Mouse (Mus musculus) left cerebral cortex, postnatal 4 days (tissue): ENCODE measurements around the gene Rhobtb1. TPM values are rescaled to one million over a fixed set of nuclear protein-coding genes. Genes with fewer than 3 reads are reported as not detected.
A peak's percentile ranks its signal among the peaks of the same experiment; 100 is the strongest.

ENCODE experiments used
- DNase-seq: peaks from one replicate; pipeline ENCODE4 v3.0.0-alpha.2; 2022
- intact Hi-C: fragments of 180-260 bp; cut with DNase I; formaldehyde crosslinking; loops from one replicate; pipeline ENCODE4 v1.15.1; 2025
- total RNA-seq, 2 experiments: library from RNA; stranded (reverse); gene quantifications; 2 replicates each; pipeline ENCODE4 v1.2.3; 2021

Gene Rhobtb1
- total RNA-seq, 2 experiments from 2014 or later = 24.5 to 24.6 TPM

- intact Hi-C loops = no loop called here
Observed at GRCm38 (mm10) chr10:69311867-69312266, 160.6 kb downstream of the Rhobtb1 start.

DNA sequence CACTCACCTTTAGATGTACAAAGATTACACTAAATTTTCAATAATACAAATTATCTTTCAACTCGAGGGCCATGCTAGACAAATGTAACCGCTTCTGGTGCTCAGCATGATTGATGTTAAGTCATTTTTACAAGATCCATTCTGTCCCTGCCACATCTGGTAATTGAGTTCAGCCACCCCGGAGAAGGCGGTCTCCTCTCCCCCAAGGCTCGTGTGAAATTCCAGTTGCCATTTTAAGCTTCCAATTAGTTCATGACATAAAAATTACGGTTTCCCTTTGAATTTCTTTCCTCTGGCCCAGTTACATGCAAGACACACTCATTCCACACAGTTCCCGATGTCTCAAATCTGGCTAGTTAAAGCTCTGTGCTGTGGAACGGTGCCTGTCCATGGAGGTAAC is 162.7 kb downstream of the Rhobtb1 start:
- no peak for DNase-seq
- intact Hi-C loops = no loop called here

More at GRCm38 (mm10) chr10:69311867-69312266, 160.6 kb downstream of the Rhobtb1 start:
- no peak for DNase-seq

DNA sequence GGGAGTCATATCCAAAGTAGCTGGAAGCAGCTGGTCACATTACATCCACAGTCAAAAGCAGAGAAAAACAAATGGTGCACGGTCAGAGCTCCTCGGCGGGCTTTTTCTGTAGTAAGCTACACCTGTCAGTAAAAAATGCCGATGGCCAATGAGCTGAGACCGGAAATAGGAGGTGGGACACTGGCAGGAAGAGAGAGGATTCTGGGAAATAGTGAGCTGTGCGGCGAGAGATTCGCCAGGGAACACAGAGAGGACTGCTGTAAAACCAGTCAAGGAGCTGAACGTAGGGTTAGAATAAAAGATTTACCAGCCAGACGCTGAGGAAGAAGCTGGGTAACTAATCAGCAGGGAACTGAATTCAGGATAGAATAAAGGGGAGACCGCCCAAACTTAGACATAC is 167.3 kb downstream of the Rhobtb1 start:
- intact Hi-C loops = no loop called here

GRCm38 (mm10) chr10:69320667-69321518 is 169.7 kb downstream of the Rhobtb1 start:
- peak; percentile 83 for DNase-seq
- intact Hi-C loops = loop anchor here (5.0 kb wide), 1 partner anchor 419 kb away; no protein-coding TSS in a partner anchor

More for the DNA sequence above, 167.3 kb downstream of the Rhobtb1 start:
- no peak for DNase-seq

- DNase-seq = no peak
- intact Hi-C loops = loop anchor here (5.0 kb wide), 1 partner anchor 419 kb away; no protein-coding TSS in a partner anchor
Observed at GRCm38 (mm10) chr10:69321519-69322035, 170.3 kb downstream of the Rhobtb1 start.

DNA sequence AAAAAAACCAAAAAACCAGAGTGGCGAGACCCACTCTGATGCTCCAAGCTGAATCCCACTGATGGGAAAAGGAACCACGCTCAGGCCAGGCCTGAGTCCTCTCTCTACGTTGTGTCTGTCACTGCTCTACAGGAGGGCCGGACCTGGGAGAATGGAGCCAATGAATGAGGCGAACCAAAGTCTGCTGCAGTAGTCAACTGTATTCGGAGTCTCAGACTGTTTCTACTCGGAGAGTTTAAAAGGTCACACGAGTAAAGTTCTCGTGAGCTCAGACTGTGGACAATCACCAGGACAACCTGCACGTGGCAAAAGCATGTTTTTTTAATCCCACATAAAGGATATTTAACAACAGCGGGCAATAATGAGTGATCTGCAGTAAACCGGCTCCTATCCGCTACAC is 172.8 kb downstream of the Rhobtb1 start:
- no peak for DNase-seq
- intact Hi-C loops = loop anchor here (5.0 kb wide), 1 partner anchor 422 kb away; no protein-coding TSS in a partner anchor

DNA sequence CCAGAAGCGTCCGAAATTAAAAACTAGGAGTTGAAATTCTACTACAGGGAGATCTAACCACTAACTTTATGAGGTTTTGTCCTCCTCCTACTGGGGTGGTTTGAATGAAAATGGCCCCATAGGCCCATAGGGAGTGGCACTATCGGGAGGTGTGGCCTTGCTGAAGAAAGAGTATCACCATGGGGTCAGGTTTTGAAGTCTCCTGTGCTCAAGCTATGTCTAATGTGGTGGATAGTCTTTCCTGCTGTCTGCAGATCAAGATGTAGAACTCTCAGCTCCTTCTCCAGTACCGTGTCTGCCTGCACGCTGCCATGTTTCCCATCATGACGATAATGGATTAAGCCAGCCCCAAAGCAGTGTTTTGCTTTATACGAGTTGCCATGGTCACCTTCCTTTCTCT is 173.6 kb downstream of the Rhobtb1 start:
- intact Hi-C loops = loop anchor here (5.0 kb wide), 1 partner anchor 423 kb away; no protein-coding TSS in a partner anchor
- no peak for DNase-seq

DNA sequence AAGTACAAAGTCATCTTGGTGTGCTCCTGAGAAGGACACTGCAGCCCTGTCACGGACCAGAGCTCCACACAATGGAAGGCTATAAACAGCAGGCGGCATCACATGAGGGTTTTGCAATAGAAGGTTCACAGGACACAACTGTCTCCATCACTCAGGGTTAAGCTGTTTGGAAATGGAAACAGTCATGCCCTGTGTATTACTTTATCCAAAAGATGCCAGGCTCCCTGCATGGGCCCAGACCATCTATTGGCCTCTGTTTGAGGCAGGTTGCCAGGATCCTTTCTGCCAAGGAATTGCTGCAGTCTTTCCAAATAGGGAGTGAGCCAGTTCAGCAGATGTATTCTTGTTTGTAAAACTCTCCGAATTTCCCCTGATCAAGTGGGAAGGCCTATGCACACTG is 175.2 kb downstream of the Rhobtb1 start:
- DNase-seq = peak; percentile 90
- intact Hi-C loops = no loop called here

DNA sequence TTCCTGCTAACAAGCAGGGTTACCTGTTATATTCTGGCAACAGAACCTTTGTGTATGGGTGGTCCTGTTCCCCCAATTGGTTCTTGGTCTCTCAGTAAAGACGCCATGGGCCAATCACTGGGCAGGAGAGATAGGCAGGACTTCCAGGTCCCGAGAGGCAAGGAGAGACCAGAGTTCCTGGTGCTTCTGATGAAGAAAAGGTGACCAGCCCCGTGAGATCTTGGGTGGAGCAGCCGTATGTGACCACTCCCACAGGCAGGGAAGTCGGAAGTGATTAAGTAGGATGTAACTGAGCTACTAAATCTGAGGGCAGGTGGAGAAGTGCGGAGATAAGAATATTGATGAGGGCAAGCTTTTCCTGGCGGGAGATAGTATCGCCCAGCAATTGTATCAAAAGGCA is 176.1 kb downstream of the Rhobtb1 start:
- no peak for DNase-seq
- intact Hi-C loops = no loop called here

DNA sequence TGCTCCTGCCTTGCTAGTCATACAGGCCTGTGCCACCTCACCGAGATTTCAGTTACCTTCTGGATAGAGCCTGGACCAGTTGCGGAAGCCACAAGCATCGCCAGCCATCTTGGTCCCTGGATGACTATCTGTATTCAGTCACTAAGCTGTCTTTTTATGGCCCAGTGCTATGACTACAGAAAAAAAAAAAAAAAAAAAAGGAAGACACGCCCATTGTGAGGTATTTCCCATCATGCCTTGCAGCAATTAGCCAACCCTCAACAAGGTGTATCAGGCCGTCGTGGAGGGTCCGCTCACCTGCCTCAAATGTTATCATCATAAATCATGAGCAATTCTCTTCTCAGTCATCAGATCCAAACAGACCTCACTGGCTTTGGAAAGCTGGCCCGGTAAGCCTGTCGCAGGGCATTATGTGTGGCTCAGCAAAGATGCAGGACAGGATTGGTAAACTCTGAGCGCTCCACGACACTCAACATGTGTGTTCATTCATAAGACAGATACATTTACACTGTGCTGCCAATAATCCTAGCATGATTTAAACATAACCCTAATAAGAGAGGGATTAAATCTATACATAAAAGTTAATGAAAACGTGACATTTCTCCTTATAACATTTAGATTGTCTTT is 176.9 kb downstream of the Rhobtb1 start:
- intact Hi-C loops = no loop called here
- DNase-seq = no peak

GRCm38 (mm10) chr10:69328656-69329046 is 177.4 kb downstream of the Rhobtb1 start:
- DNase-seq = no peak
- intact Hi-C loops = no loop called here

DNA sequence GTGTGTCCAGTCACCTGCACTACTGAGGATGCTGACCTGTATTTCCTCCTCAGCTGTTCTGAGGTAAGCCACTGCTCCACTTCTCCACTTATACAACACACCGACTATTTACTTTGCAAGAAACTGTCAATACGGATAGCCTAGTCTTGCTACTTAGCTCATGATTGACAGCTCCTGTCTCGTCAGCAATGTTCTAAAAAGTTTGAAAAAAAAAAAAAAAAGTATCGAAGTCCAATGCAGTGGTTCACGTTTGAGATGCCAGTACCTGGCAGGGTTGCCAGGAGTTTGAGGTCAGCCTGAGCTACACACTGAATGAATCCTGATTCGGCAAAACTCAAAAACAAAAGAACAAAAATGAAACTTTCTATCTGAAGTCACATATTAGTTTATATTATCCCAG is 180.0 kb downstream of the Rhobtb1 start:
- intact Hi-C loops = no loop called here

DNA sequence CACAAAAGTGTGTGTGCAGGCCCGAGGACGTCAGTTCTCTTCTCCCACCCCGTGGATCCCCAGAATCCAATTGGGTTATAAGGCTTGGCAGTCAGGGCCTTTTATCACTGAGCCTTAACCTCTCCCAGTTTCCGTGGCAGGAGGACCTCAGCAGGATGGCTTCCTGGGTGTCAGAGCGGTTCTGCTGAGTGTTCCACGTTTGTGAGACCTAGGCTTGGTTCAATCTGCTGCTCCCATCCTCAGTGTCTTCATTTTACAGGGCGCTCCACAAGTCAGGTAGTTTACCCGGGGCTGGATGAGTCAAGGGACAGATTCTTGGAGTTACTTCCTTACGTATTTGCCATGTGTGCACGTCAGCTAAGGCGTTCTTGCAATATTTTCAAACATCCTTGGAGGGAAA is 182.0 kb downstream of the Rhobtb1 start:
- no peak for DNase-seq
- intact Hi-C loops = no loop called here

More for the DNA sequence above, 180.0 kb downstream of the Rhobtb1 start:
- no peak for DNase-seq

GRCm38 (mm10) chr10:69334271-69335194 is 183.3 kb downstream of the Rhobtb1 start:
- no peak for DNase-seq

DNA sequence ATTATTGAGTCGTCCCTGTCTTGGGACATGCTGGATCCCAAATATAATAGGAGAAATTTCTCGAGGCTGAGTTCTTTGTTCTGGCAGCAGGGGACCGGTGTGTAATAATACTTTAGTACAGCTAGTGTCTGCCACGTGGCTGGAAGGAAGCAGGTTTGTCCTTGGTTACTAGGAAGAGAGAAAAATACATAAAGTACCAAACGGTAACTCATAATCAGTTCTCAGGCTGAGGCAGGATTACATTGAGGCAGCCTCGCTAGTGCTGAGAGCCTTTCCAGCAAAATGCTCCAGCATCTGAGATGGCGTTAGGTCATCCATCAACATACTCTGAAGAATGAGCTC is 183.9 kb downstream of the Rhobtb1 start:
- intact Hi-C loops = no loop called here
- DNase-seq = no peak

More at GRCm38 (mm10) chr10:69334271-69335194, 183.3 kb downstream of the Rhobtb1 start:
- intact Hi-C loops = no loop called here

DNA sequence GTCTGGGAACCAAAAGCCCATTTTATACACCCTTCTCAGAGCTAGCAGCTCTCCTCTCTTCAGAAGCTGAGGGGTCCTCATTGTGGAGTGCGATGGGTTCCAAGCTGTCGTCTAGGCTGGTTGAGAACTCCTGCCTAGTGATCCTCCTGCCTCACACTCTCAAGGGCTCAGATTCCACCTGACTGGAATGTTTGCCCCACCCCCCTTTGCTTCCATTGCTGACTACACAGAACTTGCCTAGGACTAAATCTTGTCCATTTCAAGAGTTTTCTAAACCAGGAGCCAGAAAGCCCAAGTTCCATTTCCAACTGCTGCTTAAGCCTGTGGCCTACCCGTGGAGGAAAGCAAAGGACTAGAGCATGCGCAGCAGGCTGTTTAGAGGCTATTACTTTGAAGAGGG is 184.4 kb downstream of the Rhobtb1 start:
- intact Hi-C loops = no loop called here
- no peak for DNase-seq

DNA sequence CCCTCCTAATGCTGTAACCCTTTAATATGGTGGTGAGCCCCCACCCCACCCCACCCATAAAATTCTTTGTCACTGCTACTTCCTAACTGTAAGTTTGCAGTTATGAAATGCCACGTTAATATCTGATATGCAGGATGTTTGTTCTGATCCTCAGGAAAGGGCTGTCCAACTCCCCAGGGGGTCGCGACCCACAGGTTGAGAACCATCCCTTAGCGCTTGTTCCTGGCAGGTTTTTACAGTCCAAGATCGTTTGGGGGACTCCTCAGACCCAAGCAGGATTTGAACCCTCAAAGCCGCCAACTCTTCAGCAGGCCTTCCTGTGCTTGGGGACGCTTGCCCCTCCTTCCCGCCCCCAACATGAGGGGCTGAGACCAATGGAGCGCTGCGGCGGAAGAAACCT is 185.0 kb downstream of the Rhobtb1 start:
- intact Hi-C loops = no loop called here
- DNase-seq = no peak

DNA sequence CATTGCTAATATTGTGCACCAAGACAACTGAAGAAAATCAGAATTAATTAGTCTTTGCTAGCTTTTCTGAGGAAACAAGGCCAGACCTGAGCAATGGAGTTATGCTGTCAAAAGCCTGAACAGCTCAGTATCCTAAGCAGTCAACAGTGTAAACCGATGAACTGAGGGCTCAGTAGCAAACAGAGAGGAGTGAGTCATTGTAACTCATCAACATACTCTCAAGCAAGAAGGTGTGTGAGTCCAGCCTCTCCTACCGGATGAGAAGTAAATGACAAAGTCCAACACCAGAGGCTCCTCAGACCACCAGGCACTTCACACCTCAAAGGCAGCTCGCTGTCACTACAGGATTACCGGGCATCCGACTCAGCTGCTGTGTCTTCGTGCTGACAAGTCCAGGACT is 188.8 kb downstream of the Rhobtb1 start:
- intact Hi-C loops = no loop called here
- DNase-seq = no peak
